Mouse (Mus musculus): ENCODE measurements around the gene Vmn1r36.

DNA sequence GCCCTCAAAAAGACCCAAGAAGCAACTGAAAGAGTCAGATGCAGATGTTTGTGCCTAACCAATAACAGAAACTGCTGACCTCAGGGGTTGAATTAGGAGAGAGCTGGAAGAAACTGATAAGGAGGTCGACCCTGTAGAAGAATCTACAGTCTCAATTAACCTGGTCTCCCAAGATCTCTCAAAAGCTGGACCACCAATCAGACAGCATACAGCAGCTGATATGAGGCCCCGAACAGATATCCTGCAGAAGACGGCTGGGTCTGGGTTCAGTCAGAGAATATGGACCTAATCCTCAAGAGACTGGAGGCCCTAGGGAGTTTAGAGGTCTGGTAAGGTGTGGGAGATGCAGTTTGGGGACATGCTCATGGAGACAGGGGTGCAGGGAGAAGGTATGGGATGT lies 5.1 kb downstream of the Vmn1r36 start:
- no peak for TF ChIP-seq CTCF (IDR thresholded peaks at IDR 0.05; ENCODE audit: low read depth, low read length)
- TF ChIP-seq POLR2A (IDR thresholded peaks at IDR 0.05; ENCODE audit: insufficient read depth, low read length): no peak
- TF ChIP-seq EP300 (IDR thresholded peaks at IDR 0.05; ENCODE audit: insufficient read depth, low read depth, low read length): no peak
